Mouse (Mus musculus): ENCODE results near the gene Cideb. TPM values are rescaled to one million over a fixed set of nuclear protein-coding genes. Genes with fewer than 3 reads are reported as not detected.
A peak's percentile ranks its signal among the peaks of the same experiment; 100 is the strongest.

Cideb gene
- polyA plus RNA-seq, 1 experiment, result 0.05 TPM

DNA sequence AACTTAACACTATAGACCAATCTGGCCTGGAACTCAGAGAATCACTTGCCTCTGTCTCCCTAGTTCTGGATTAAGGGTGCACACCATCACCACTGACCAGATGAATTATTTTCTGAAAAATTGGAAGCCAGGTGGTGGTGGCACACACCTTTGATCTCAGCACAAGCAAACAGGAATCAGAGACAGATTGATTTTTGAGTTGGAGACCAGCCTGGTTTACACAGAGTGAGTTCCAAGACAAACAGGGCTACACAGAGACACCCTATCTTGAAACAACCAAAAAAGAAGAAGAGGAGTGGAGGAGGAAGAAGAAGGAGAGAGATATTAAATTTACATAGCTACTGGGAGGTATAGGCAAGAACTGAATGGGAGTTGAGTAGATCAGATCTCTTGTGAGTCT is 32.0 kb downstream of the Cideb start:
- Histone ChIP-seq H3K4me3 (ENCODE audit: insufficient read depth, poor library complexity, severe bottlenecking) (no peak overlapping the region), H3K79me2 (ENCODE audit: control insufficient read depth, insufficient read depth) (no peaks in the 10 kb centered on the region), H3K36me3 (ENCODE audit: control insufficient read depth, insufficient read depth) (no peaks in the 10 kb centered on the region), H3K79me3 (ENCODE audit: low read depth) (no peaks in the 10 kb centered on the region), H3ac (ENCODE audit: control insufficient read depth, insufficient read length, low read depth) (no peak overlapping the region), H3K27me3 (ENCODE audit: control insufficient read depth, insufficient read depth, insufficient read length) (no peaks in the 10 kb centered on the region)
- no peak for TF ChIP-seq MYOG (IDR thresholded peaks at IDR 0.05; ENCODE audit: control insufficient read depth, extremely low read depth, insufficient read length)
- no peak for TF ChIP-seq CEBPB (IDR thresholded peaks at IDR 0.05; ENCODE audit: low read depth)
- TF ChIP-seq MYOD1 (IDR thresholded peaks at IDR 0.05; ENCODE audit: control insufficient read depth, insufficient read length, low read depth), result no peak

DNA sequence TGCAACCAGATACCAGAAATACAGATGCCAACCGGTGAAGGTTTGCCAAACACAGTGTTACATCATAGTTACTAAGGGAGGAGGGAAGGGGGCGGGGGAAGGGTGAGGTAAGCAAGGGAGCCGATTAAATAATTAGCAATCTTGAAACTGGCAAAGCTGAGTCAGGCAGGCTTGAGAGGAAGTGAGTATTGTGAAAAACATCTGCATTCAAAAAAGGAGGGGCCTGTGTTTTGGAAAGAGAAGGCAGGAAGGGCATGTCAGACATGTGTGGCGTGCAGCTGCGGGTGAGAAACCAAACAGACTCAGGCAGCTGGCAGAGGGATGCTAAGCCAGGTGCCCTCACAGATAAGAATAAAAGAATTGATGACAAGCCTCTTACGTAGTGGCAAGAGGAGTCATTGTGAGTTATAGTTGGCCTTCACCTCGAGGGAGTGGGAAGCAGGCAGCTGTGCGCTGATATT is 33.8 kb downstream of the Cideb start:
- Histone ChIP-seq H3K4me3 (ENCODE audit: insufficient read depth, poor library complexity, severe bottlenecking) (no peak overlapping the region), H3K79me2 (ENCODE audit: control insufficient read depth, insufficient read depth) (no peaks in the 10 kb centered on the region), H3K36me3 (ENCODE audit: control insufficient read depth, insufficient read depth) (no peaks in the 10 kb centered on the region), H3K27me3 (ENCODE audit: control insufficient read depth, insufficient read depth, insufficient read length) (no peaks in the 10 kb centered on the region), H3K79me3 (ENCODE audit: low read depth) (no peaks in the 10 kb centered on the region), H3ac (ENCODE audit: control insufficient read depth, insufficient read length, low read depth) (no peak overlapping the region)
- TF ChIP-seq CTCF (IDR thresholded peaks at IDR 0.05; ENCODE audit: control insufficient read depth, insufficient read depth, insufficient read length) (no peak), MYOD1 (IDR thresholded peaks at IDR 0.05; ENCODE audit: control insufficient read depth, insufficient read length, low read depth) (peak; percentile 89), FOSL1 (IDR thresholded peaks at IDR 0.05; ENCODE audit: insufficient read depth, low read length, poor library complexity, severe bottlenecking) (no peak), CEBPB (IDR thresholded peaks at IDR 0.05; ENCODE audit: low read depth) (peak; percentile 77), MAX (IDR thresholded peaks at IDR 0.05) (peak; percentile 74)

DNA sequence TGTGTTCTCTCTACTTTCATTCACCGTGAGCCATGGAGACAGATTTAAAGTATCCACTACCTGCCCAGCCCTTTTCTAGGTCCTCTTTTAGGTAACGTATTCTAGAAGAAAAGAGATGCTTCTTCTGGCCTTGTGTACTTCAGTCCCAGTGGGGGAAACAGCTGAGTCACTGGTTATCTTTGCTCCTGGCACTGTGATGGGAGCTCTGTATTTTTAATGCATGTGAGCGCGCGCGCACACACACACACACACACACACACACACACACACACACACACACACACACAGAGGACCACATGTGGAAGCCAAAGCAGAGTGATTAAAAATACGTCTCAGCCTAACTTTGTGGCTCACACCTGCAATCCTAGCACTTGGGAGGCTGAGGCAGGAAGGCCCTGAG is 34.8 kb downstream of the Cideb start:
- no peak overlapping the region for H3ac ChIP-seq (ENCODE audit: control insufficient read depth, insufficient read length, low read depth)
- no peaks in the 10 kb centered on the region for H3K79me2 ChIP-seq (ENCODE audit: control insufficient read depth, insufficient read depth)
- H3K36me3 ChIP-seq (ENCODE audit: control insufficient read depth, insufficient read depth), result peaks cover under 1% of the 10 kb centered on the region
- TF ChIP-seq CTCF (IDR thresholded peaks at IDR 0.05; ENCODE audit: control insufficient read depth, insufficient read depth, insufficient read length), result no peak
- H3K27me3 ChIP-seq (ENCODE audit: control insufficient read depth, insufficient read depth, insufficient read length), result no peaks in the 10 kb centered on the region
- no peak overlapping the region for H3K4me3 ChIP-seq (ENCODE audit: insufficient read depth, poor library complexity, severe bottlenecking)
- no peaks in the 10 kb centered on the region for H3K79me3 ChIP-seq (ENCODE audit: low read depth)

DNA sequence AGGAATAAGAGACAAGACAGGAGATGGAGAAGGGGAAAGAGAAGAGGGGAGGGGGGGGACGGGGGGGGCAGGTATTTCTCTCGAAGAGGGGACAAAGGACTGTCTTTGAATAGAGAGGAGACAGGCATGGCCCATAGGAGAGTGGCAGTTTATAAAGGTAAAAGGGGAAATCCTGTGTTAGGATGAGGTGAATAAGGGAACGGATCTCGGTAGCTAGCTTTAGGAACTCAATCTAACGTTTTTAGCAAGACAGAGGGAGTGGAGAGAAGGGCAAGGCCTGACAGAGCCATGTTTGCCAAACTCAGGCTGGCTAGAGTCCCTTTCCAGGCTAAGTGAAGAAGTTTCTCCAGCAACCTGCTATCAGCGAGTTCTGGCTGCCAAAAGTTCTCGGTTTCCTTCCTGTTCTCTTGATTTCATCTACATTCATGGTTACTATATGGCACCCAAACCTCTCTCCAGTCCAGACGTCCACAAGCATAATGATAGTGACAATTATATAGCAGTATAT is 35.8 kb downstream of the Cideb start:
- Histone ChIP-seq H3ac (ENCODE audit: control insufficient read depth, insufficient read length, low read depth) (no peak overlapping the region), H3K27me3 (ENCODE audit: control insufficient read depth, insufficient read depth, insufficient read length) (no peaks in the 10 kb centered on the region), H3K36me3 (ENCODE audit: control insufficient read depth, insufficient read depth) (peaks cover 3% of the 10 kb centered on the region), H3K79me2 (ENCODE audit: control insufficient read depth, insufficient read depth) (no peaks in the 10 kb centered on the region), H3K79me3 (ENCODE audit: low read depth) (no peaks in the 10 kb centered on the region), H3K4me3 (ENCODE audit: insufficient read depth, poor library complexity, severe bottlenecking) (peak overlapping the region; percentile 43)
- TF ChIP-seq MYOG (IDR thresholded peaks at IDR 0.05; ENCODE audit: control insufficient read depth, extremely low read depth, insufficient read length) (no peak), MYOD1 (IDR thresholded peaks at IDR 0.05; ENCODE audit: control insufficient read depth, insufficient read length, low read depth) (no peak), CEBPB (IDR thresholded peaks at IDR 0.05; ENCODE audit: low read depth) (no peak), MAX (IDR thresholded peaks at IDR 0.05) (no peak), FOSL1 (IDR thresholded peaks at IDR 0.05; ENCODE audit: insufficient read depth, low read length, poor library complexity, severe bottlenecking) (no peak), CTCF (IDR thresholded peaks at IDR 0.05; ENCODE audit: control insufficient read depth, insufficient read depth, insufficient read length) (no peak), USF1 (IDR thresholded peaks at IDR 0.05; ENCODE audit: low read depth) (no peak)

DNA sequence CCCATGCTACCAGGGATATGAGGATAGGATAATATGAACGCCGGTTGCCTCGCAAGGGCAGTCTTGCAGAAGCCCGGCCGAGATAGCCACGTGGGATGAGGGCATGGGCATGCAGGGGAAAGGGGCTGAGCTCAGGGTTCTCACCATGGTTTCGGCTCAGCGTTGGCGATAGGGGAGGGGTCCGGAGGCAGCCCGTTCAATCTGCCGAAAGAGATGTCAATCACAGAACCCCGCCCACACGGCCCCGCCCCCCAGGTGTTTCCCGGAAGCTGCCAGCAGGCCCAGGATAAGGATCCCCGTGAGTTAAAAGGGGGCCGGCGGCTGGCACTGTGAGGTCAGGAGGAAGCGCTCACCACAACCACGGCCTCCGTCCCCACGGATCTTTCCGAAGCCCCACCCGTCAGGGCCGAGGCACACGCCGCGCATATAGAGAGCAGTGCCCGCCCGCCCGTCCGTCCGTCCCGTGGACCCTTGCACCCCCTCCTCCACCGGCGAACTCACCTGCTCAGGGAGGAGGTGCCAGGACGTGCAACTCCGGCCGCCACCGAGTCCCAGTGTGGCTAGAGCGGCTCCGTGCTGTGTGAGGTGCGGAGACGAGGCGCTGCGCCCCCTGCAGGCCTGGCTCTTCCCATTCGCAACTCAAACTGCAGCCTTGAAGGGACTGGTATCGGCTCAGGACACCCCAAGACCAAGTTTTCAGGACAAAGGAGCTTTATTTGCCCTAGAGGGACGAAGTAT is 36.4 kb downstream of the Cideb start, which contains the start of gene Rabggta:
Gene Rabggta (minus strand): TSS at position 564 of the 738 bp plus-strand sequence.
- Histone ChIP-seq H3K4me3 (ENCODE audit: insufficient read depth, poor library complexity, severe bottlenecking) (peak within 1 kb of the TSS; percentile 43), H3ac (ENCODE audit: control insufficient read depth, insufficient read length, low read depth) (peak within 1 kb of the TSS; percentile 91), H3K79me3 (ENCODE audit: low read depth) (no peaks in the 10 kb centered on the region), H3K79me2 (ENCODE audit: control insufficient read depth, insufficient read depth) (no peaks in the 10 kb centered on the region), H3K36me3 (ENCODE audit: control insufficient read depth, insufficient read depth) (peaks cover 6% of the 10 kb centered on the region), H3K27me3 (ENCODE audit: control insufficient read depth, insufficient read depth, insufficient read length) (no peaks in the 10 kb centered on the region)
- TF ChIP-seq FOSL1 (IDR thresholded peaks at IDR 0.05; ENCODE audit: insufficient read depth, low read length, poor library complexity, severe bottlenecking) (no peak), CEBPB (IDR thresholded peaks at IDR 0.05; ENCODE audit: low read depth) (no peak), MYOD1 (IDR thresholded peaks at IDR 0.05; ENCODE audit: control insufficient read depth, insufficient read length, low read depth) (no peak), CTCF (IDR thresholded peaks at IDR 0.05; ENCODE audit: control insufficient read depth, insufficient read depth, insufficient read length) (peak; percentile 99), MAX (IDR thresholded peaks at IDR 0.05) (peak; percentile 80), USF1 (IDR thresholded peaks at IDR 0.05; ENCODE audit: low read depth) (no peak), MYOG (IDR thresholded peaks at IDR 0.05; ENCODE audit: control insufficient read depth, extremely low read depth, insufficient read length) (no peak)

DNA sequence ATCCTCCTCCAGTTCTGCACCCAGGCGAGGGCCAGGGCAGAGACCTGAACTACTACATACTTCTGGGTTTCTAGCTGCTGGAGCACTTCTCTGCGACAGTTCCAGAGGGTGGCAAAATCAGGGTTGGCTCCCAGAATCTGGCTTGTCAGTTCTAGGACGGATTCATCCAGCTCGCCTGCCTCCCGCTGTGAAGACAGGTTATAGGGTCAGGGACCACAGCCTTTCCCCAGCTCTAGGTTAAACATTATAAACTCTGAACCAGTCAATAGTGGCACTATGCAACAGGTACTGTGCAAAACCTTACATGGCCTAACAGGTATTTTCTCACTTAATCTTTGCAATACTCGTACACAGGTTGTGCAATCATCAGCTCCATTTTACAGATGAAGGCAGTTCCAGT is 37.2 kb downstream of the Cideb start:
- Histone ChIP-seq H3K79me2 (ENCODE audit: control insufficient read depth, insufficient read depth) (no peaks in the 10 kb centered on the region), H3K4me3 (ENCODE audit: insufficient read depth, poor library complexity, severe bottlenecking) (peak overlapping the region; percentile 43), H3K27me3 (ENCODE audit: control insufficient read depth, insufficient read depth, insufficient read length) (no peaks in the 10 kb centered on the region), H3ac (ENCODE audit: control insufficient read depth, insufficient read length, low read depth) (no peak overlapping the region), H3K79me3 (ENCODE audit: low read depth) (no peaks in the 10 kb centered on the region), H3K36me3 (ENCODE audit: control insufficient read depth, insufficient read depth) (peaks cover 8% of the 10 kb centered on the region)
- TF ChIP-seq CEBPB (IDR thresholded peaks at IDR 0.05; ENCODE audit: low read depth), result peak; percentile 54
- no peak for TF ChIP-seq MAX (IDR thresholded peaks at IDR 0.05)
